ENCODE assay signal across 12 mouse cellular contexts in the genomic region with DNA sequence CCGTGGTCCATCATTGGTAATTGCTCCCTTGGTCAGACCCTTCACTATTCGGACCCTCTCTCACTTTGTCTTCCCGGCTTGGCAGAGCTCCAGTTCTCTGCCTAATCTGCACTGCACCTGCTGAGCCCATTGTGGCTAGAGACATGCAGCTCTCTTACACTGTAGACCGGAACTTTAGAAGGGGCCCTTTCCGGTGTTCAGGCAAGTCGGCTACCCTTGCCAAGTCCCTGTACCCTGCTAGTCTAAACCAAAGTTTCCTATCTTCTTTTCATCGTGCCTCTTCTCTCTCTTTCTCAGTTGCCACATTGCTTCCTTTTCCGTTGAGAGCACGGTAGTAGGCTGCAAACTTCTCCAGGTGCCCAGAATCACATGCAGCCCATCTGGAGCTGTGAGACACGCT.
DNase-seq lines count a peak whose midpoint lies in the region; ATAC-seq and TF ChIP-seq lines count a peak whose summit lies in the region.
"Had no signal": no experiment of that assay in that cellular context is flagged by ENCODE, and none has a peak within 500 bp of the region (broad histone marks: within the 10 kb centered on the region; RNA-seq: fewer than 3 reads in every experiment).

No protein-coding gene starts in this region.

- TF ChIP-seq CTCF in layer of hippocampus, adult 2 months (conservative IDR thresholded peaks at IDR 0.05): no peak

- peak; percentile 2 for DNase-seq in left cerebral cortex, postnatal 4 days
- no peak for DNase-seq in left cerebral cortex, adult 9 months (ENCODE audit: low spot score in 2 of 2)
- peak; percentile 3 to 5 for DNase-seq in B cell, adult 2 months
- DNase-seq in adrenal gland, postnatal 14 days: no peak
- DNase-seq in heart, postnatal 25 days (ENCODE audit: low spot score): no peak
- no peak for DNase-seq in layer of hippocampus, adult 2 months (ENCODE audit: low spot score in 2 of 2)
- DNase-seq: gastrocnemius, adult 2 months; kidney, postnatal 4 days had no signal

- peak; percentile 75 for ATAC-seq in activated CD4-positive, CD25-positive, alpha-beta regulatory T cell, adult 4 months
- ATAC-seq in megakaryocyte-erythroid progenitor cell, adult 5-6 weeks (replicated peaks; ENCODE audit: low FRiP score, low TSS enrichment, poor library complexity, severe bottlenecking): 0 out of 2 replicates have a peak, but pooled peaks have one; percentile 24
- ATAC-seq: intestine, embryonic 15.5 days had no signal

- intact Hi-C loops in left cerebral cortex, postnatal 4 days (cut with DNase I): no loop called here
- intact Hi-C loops in heart, postnatal 25 days (cut with DNase I): no loop called here

- no peak overlapping the region for H3K4me3 ChIP-seq in layer of hippocampus, adult 2 months
- H3K4me3 ChIP-seq: gastrocnemius, adult 2 months; heart, embryonic 12.5 days; intestine, embryonic 15.5 days had no signal

- no peak overlapping the region for H3K27ac ChIP-seq in layer of hippocampus, adult 2 months
- H3K27ac ChIP-seq: gastrocnemius, adult 2 months; intestine, embryonic 15.5 days had no signal

Comparison
In these comparisons a context has a peak if more than half of its experiments do, and no peak if none do; other contexts are left out.
1. DNase-seq: peak in left cerebral cortex, postnatal 4 days (single experiment) and B cell, adult 2 months (2 of 2); none in left cerebral cortex, adult 9 months (0 of 2), adrenal gland, postnatal 14 days (single experiment), heart, postnatal 25 days (single experiment) and layer of hippocampus, adult 2 months (0 of 2).